Mouse (Mus musculus): ENCODE measurements at regions not wholly inside any gene's neighbourhood (a gene's known extent, or its start where the extent isn't known, plus 50 kb on each side); places are given as distances from the start of the nearest gene placed in this dataset.

DNA sequence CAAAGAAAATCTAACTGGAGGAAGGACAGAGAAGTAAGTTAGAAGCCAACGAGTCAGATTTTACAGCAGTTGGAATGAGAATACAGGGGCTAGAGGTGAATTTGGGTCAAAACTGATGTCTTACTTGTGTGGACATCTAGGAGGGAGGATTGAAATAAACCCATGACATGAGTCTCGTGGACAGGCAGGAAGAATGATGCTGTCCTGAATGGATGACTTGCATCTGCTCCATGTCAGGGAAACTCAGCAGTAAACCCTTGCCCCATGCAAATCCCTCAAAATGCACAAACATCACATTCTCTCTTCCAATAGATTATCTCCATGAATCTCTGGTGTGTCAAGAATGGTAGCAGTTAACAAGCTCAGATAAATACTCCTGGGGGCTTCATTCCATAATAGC is 729.1 kb downstream of the Dhx35 start:
- TF ChIP-seq POLR2A (IDR thresholded peaks at IDR 0.05; ENCODE audit: low read depth, low read length) (no peak), CTCF (IDR thresholded peaks at IDR 0.05; ENCODE audit: extremely low read depth, insufficient read depth, insufficient read length, insufficient replicate concordance) (no peak)
